Mouse (Mus musculus) cerebellum, adult 9-10 months (tissue): Measurements from ENCODE around the gene Cul7.

Source experiments
- DNase-seq: peaks from one replicate; pipeline ENCODE4 v3.0.0; 2022

Gene Cul7

GRCm38 (mm10) chr17:46628791-46629684, 21.1 kb upstream of the Cul7 start, which contains the start of gene Ptk7:
Ptk7 (minus strand) TSS chr17:46629504.
- peak; percentile 43 for DNase-seq

- no peak for DNase-seq
These were observed 20.3 kb upstream of the Cul7 start for GRCm38 (mm10) chr17:46629685-46630441.

DNA sequence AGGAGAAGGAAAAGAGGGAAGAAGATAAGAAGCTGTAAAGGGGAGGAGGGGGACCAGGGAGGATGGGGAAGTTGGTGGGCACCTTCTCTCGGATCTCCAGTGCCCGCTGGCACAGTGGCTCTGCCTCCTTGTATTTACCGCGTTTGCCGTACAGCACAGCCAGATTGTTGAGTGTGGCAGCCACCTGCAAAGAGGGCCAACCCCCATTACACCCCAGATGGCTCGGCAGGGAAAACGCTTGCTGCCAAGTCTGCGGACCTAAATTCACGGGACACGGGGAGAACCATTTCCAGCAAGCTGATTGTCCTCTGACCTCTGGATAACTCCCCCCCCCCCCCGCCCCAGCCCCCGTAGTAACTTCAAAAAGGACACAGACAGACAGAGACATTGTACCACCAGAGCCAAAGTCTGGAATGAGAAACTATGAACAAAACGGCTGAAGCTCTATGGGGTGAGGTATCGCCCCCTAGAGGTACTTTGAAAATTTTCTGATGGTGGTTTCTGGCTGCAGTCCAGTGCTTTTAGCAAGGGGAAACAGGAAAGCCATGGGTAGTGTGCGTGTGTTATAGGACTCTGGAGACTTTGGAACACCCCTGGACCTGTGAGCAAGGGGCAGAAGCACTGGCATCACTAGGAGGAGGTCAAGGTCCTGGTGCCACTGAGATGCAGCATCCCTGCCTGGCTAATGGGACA, 13.2 kb upstream of the Cul7 start:
- peak; percentile 89 for DNase-seq

DNA sequence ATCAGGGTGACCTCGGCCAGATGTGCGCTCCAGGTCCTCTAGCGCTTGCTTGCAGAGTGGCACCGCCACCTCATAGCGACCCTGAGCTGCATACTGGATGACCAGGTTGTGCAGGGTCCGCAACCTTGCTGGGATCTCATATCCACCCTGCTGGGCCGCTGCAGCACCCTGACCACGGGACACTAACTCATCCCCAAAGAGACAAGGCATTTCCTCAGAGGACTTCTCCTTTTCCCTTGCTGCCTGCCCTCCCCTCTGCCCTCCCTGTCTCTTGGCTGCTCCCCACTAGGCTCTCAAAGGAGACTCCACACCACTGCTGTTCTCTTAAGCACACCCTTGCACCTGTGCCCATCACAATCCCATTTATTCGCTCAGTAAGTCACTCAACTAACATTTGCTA, 10.2 kb upstream of the Cul7 start:
- DNase-seq: no peak

GRCm38 (mm10) chr17:46642060-46642459, 8.1 kb upstream of the Cul7 start:
- DNase-seq: peak; percentile 42

- DNase-seq: no peak
These were observed 5.9 kb upstream of the Cul7 start for GRCm38 (mm10) chr17:46644152-46644805.

DNA sequence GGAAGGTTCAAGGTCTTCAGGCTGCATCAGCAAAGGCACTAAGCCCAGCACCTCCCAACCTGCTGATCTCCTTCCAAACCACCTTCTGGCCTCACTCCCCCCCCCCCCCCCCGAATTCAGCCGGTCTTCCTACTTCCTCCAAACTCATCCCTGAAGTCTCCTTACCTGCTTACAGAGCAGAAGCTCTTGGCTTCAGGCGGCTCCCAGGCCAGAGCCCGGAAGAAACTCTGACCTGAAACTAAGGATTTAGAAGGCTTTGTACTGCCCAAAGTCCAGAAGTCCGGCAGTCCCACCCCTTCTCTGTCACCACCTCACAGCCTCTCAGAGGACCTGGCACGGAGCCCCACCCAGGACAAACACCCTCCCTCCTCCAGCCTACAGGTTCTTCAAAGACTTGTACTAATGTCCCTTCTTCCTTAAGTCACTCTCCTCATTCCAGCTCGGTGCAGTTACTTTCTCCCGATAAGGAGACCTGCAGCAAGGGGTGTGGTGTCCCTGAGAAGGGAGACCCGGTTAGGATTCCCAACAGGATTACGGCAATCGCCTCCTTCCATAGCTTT, 5.1 kb upstream of the Cul7 start:
- DNase-seq: peak; percentile 80

DNA sequence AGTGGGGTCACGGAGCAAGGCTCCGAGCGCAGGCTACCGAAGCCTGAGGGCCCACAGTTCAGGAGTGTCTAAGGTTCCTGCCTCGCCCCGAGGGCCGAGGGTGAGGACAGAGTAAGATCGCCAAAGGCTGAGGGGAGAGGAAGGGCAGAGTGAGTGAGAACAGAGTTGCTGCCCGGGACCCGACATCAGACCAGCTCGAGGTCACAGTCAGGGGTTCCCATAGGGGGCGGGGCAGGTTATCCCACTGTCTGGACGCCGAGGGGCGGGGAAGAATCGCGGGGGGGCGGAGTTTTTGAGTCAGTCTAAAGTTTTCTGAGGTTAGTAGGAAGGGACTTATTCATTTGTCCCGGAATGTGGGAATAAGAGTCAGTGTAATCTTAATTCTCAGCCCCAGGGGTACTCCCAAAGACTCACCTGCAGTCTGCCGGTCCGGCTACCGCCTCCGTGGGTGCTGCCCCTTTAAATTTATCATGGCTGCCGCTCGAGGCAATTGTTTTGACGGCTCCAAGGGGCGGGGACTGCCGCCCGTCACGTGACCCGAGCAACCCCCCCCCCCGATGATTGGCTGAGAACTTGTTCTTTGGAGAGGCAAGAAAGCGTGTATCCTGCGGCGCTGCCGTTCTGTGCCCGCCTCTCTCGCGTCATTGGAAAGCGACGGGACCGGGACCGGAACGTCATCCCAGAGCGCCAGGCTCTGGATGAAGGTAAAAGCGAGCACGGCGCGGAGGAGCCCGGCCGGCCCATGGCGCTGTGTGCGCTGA, 4.4 kb upstream of the Cul7 start, which contains the start of the genes Klc4 and Mrpl2:
Gene Klc4, minus strand, starts transcription at position 462 of the 761 bp plus-strand sequence.
Gene Mrpl2, plus strand, starts transcription at position 669 of the 761 bp plus-strand sequence.
- peak; percentile 99 for DNase-seq

DNA sequence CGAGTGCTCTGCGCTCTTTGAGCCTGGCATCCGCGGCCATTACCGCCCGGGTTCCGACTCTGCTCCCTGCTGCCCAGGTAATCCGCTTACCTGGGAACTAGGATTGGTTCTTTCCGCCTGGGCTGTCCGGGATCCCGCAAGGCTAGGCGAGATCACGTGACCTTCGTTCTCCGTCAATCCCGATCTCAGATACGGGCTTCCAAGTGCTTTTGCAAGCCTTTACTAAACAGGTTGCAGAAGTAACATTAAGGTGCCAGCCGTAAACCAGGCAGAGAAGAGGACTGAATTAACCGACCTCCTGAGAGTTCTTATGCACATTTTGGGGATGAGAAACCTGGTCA, 3.8 kb upstream of the Cul7 start:
- no peak for DNase-seq

GRCm38 (mm10) chr17:46647279-46647678, 2.9 kb upstream of the Cul7 start:
- DNase-seq: no peak

DNA sequence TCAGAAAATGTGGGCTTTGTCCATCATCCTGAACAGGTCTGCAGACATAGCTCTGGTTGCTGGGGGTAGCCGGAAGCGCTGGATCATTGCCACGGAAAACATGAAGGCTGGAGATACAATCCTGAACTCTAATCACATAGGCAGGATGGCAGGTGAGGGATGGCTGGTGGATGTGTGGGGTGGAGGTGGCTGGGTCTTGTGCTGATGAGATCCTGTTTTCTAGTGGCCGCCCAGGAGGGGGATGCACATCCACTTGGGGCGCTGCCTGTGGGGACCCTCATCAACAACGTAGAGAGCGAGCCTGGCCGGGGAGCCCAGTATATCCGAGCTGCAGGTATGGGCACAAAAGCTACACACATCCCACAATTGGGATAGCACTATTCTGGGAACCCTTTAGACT, 1.7 kb upstream of the Cul7 start:
- DNase-seq: no peak

GRCm38 (mm10) chr17:46649811-46650210, 326 bp upstream of the Cul7 start:
- DNase-seq: no peak

- DNase-seq: no peak
These were observed 1.2 kb downstream of the Cul7 start for GRCm38 (mm10) chr17:46651292-46651691.

DNA sequence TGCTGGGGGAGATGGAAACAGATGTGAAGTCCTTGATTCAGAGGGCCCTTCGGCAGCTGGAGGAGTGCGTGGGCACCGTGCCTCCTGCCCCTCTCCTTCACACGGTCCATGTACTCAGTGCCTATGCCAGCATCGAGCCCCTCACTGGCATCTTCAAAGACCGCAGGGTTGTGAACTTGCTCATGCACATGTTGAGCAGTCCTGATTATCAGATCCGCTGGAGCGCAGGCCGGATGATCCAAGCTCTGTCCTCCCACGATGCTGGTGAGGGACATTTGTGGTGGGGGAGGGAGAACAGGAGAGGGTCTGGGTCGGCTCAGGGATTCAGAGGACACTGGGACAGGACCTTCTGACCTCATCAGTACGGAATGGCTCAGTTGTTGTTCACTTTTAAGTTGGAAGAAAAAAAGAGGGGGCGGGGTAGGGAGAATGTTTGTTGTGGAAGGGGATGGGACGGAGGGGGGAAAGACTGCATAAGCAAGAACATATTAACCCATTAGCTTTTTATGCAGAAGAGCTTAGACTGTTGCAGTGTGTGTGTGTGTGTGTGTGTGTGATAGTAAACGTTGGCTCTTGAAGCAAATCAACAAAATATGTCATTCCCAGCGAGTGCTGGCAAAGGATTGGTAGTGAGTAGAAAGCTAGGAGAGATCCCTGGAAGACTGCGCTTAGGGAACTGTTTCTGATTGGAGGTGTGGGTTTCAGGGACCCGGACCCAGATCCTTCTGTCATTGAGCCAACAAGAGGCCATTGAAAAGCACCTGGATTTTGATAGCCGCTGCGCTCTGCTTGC, 1.8 kb downstream of the Cul7 start:
- DNase-seq: no peak

- DNase-seq: peak; percentile 25
These were observed 5.9 kb downstream of the Cul7 start for GRCm38 (mm10) chr17:46656054-46656453.

DNA sequence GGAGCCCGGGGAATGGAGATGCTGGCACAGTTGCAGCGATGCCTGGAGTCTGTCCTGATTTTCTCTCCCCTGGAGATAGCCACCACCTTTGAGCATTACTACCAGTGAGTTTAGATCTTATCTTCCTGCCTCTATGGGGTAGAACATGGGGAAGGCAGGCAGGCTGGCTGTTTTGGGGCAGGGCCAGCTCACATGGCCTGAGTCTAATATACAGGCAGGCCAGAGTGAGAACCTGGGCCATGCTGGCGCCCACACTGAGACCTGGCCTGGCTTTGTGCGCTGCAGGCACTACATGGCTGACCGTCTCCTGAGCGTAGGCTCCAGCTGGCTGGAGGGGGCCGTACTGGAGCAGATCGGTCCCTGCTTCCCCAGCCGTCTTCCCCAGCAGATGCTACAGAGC, 11.2 kb downstream of the Cul7 start:
- peak; percentile 82 for DNase-seq

- peak; percentile 81 for DNase-seq
These were observed 11.8 kb downstream of the Cul7 start for GRCm38 (mm10) chr17:46661981-46662380.

GRCm38 (mm10) chr17:46662730-46663129, 12.6 kb downstream of the Cul7 start:
- DNase-seq: peak; percentile 86

- no peak for DNase-seq
These were observed 17.6 kb downstream of the Cul7 start for GRCm38 (mm10) chr17:46667712-46668111.

DNA sequence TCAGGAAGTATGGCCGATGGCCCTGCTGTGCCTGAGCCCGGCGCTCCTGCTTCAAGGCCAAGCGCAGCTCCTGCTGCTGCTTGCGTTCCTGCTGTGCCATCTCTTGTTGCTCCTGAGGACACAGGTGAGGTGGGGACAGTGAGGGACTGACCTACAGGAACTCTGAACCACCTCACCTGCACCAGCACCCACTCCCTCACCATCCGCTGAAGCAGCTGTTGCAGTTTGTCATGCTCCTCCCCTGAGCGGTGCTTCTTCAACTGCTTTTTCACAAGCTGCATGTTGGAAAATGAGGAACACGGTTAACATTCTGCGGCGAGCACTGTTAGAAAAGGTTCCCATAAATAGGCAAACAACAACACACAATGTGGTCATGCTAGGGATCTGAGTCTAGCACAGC, 19.8 kb downstream of the Cul7 start:
- no peak for DNase-seq
